Mouse (Mus musculus): ENCODE data around the gene Aldoc. TPM values are rescaled to one million over a fixed set of nuclear protein-coding genes. Genes with fewer than 3 reads are reported as not detected.

Aldoc gene
- total RNA-seq, 2 experiments from 2014 or later, result 733 to 876 TPM

DNA sequence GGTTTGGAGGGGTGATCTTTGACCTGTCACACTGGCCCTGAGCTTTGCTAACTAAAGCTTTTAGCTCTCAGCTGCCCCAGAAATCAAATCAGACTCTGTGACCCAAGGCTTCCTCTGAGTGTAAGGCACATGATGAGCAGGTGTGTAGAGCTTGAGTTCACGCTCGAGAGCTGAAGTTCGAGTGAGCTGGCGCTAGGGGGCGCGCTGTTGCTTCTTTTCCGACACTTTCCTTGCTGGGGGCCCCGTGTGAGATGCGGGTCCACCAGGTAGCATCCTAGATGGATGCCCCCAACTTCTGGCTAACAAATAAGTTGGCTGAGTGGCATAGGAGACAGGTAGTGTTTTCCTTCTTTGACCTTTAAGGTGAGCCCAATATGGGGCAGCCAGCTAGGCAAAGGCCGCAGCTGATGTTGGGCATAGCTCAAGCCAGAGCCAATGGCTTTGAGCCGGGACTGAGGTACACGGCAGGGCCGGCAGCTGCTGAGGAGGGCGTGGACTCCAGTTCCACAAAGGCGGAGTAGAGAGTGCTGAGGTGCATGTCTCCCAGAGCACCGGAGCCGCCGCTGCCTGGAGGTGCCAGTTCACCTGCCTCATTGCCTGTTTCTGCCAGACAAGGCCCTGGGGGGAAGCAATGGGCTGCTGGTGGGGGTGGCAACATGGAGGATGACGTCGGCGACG, 35.7 kb downstream of the Aldoc start:
- DNase-seq (ENCODE audit: low spot score in 2 of 2), result peak in 1 of 2 experiments; percentile 42

DNA sequence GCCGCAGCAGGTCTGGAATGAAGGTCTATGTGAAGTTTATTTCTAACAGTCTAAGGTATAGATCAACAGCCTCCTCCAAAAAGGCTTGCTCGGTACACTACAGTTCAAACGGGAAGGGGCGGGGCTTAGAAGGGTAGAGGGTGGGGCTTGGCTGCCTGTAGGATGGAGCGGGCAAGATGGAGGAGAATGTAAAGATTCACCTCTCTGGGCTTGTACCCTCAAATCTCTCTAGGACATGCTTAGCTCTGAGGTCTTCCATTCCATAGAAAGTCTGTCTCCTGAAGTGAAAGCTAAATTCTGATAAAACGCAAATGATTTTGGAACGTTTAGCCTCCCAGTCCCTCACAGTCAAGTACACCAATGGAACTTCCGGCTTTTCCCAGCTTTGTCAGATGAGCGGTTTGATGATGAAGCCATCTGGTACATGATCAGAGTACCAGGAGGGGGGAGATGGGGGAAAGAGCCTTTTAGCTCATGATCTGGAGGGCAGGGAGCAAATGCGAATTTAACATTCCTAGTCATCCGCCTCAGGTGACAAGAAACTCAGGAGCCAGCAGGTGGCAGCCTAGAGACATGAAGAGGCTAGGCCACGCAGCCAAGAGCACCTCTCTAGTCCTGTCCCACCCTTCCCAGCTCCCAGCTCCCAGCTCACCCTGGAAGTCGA, 37.5 kb downstream of the Aldoc start:
- DNase-seq (ENCODE audit: low spot score in 2 of 2), result peak; percentile 72 to 81

DNA sequence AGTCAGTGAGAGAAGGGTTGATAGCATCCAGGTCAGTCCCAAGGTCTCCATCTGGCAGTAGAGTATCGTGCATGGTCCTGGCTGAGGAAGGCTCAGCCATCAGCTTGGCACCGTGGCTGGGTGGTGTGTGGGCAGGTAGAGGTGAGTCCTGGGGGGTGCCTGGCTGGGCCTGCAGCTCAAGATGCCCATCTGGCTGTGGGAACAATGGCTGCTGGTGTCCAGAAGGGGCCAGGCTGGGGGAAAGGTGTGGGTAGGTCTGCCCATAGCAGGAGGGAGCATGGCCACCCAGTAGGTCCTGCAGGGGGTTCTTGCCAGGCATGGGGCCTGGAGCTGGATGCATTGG, 38.0 kb downstream of the Aldoc start:
- DNase-seq (ENCODE audit: low spot score in 2 of 2), result no peak

DNA sequence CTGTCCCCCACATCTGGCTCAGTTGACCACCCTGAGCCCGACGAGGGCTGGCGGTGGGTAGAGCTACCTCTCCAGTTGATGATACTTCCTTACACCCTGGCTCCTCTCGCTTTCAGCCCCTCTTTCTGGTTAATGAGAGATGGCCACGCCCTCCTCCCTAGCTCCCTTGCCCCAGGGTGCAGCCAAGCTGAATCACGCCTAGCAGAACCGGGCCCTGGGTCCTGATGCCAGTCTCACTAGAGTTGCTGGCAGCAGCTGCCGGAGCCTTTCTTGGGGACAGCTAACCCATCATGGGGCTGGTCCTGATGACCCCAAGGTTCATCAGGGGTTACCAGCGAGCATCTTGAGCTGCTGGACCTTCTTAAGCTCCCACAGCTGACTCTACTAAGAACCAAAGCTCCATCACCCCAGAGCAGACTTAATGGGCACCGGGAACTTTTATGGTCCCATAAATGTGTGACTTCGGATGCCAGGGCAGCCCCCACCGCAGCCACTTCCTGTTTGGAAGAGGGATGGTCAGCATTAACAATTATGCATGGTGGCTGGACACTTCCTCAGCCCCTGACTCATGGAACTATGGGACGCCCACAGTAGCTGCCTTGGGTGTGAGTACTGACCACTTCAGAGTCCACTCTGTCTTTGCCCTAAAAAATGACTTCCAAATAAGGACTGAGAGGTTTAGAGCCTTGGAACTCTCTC, 40.7 kb downstream of the Aldoc start:
- DNase-seq (ENCODE audit: low spot score in 2 of 2), result no peak

DNA sequence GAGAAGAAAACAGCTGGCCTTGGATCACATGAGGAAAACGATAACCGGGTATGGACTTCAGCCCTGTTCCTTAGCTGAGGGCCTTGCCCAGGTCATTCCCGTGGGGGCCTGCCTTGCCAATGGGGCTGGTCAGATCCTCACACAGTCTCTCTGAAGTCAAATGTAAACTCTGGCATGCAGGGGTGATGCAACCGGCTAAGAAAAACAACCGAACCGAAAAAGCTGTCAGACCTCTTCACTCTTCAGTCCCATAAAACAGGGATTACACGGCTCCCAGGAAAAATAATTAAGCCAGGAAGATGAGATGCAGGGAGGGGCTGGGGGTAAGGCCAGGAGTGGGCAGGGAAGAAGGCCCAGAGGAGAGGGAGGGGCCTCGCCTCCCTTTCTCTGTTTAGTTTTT, 41.3 kb downstream of the Aldoc start:
- no peak for DNase-seq (ENCODE audit: low spot score in 2 of 2)

DNA sequence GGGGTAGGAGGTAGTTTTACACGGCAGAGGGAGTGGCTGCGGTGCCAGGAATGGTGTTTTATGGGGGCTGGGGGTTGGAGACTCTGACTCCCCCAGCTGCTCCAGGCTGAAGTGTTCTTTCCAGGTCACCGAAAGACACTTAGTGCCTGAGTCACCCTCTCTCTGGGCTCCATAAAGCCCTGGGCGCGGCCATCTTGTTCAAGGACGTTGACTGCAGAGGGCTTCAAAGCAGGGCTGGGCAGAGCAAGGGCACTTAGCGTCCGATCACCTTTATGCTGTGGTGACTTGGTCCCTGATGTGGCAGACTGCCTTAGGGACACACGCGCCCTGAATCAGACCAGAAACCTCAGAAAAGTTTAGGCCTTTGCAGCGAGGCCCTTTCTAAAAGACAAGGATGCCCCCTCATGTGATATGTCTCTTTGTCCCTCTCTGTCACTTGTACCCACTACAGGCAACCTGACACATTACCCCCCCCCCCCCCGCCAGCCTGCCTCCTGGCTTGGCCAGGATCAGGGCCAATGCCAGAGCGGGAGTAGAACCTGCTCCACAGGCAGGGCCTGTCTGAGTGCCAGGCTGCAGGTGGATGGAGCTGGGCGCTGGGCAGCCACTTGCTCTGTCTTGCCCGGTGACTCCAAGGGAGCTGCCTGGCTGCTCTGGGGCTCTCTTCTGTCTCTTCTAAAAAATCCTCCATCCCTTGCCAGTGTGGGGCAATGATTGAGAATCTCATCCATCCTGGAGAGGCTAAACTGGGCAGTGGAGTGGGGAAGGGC, 44.9 kb downstream of the Aldoc start:
- no peak for DNase-seq (ENCODE audit: low spot score in 2 of 2)

DNA sequence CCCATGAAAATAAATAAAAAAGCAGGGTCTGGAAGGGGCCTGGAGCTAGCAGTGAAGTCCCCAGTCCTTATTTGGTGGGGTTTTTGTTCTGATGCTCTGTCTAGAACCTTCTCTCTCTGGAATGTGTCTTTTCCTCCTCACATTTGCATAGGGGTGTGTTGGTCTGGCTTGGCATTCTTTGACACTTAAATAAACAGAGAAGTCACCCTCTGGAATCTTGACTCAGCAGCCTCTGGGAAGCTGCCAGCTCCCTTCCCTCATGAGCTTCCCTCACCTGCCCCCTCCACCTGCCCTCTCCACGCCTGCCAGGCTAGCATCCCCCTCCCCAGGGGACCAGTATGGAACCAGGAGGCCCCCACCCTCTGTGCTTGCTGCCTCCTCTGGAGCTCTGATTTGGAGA, 47.6 kb downstream of the Aldoc start:
- DNase-seq (ENCODE audit: low spot score in 2 of 2), result no peak

DNA sequence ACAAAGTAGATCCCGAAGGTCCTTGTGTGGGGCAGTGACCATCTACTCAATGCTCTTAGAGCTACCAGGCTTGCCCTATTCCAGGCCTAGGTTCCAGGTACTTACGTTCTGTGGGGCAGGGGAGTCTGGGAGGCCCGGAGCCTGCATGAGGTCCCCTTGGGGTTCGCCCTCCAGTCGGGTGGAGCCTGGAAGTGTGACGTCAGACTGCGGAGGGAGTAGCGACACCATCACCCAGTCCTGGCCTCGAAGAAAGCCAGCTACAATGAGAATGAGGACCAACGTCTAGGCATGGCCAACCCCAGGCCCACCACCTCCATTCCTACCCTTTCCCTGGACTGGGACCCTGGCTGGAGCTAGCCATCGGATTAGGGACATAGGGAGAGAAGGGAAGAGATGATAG, 48.9 kb downstream of the Aldoc start:
- no peak for DNase-seq (ENCODE audit: low spot score in 2 of 2)

DNA sequence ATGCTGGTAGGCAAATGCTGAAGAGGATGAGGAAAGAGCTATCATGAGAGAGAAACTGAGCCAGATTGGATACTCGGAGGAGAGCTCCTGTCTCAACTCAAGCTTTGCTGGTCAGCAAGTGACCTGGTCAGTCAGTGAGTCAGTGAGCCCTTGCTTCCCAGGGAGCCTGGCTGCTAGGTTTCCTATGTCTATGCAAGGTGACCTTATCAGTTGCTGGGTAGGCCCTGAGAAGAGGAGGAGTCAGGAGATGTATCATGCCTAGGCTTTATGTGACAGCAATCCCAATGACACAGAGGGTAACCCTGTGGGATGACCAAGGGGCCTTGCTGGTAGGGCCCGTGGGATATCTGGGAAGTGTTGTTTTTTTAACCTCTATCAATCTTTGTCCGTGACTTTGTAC, 49.4 kb downstream of the Aldoc start:
- DNase-seq (ENCODE audit: low spot score in 2 of 2), result no peak

DNA sequence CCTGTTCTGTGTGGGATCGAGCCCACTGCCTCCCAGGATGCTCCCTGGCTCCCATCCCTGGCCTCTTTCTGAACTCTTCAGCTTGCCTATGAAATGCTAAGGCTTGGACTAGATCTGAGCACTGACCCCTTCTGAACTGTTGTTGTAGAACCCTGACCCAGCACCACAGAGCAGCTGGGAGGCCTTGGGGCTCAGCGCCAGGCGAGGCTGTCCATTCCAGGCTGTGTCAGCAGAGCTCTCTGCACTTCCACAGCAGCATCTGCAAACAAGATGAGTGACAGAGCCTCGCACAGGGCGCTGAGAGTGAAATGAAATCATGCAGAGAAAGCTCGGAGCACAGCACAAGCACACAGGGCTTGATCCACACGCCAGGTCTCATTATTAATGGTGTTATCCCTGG, 49.8 kb downstream of the Aldoc start:
- DNase-seq (ENCODE audit: low spot score in 2 of 2), result no peak

DNA sequence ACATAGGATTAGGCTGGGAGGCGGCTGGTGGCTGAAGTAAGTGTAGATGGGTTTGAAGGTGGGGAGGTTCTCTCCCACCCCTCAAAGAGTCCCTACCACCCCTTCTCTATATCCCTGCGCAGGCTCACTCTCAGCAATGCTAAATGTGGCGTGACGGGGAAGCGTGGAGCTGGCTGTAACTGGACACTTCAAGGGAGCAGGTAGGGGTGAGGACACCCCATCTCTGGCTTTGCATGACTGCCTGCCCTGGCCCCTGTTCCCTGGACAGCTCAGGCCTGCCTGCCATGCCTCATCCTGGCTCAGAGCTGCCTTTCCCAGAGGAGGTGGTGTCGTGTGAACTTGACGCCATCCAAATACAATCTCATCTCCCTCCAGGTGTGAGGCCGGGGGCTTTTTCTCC, 51.4 kb downstream of the Aldoc start:
- DNase-seq (ENCODE audit: low spot score in 2 of 2), result no peak

Other genes starting within 250 kb of the Aldoc start
- gene Eral1, start 242.6 kb upstream of the Aldoc start, total RNA-seq (2021), result 10 to 100 TPM; 18.4 to 19.0 TPM
- 10 to 100 TPM; 29.5 to 30.0 TPM for gene Fam222b, start 228.3 kb upstream of the Aldoc start, total RNA-seq (2021)
- gene Traf4, start 157.4 kb upstream of the Aldoc start, total RNA-seq (2021), result 1 to 10 TPM; 9.7 TPM
- 1 to 10 TPM; 3.2 to 3.5 TPM for gene Nek8, start 146.3 kb upstream of the Aldoc start, total RNA-seq (2021)
- gene Tlcd1, start 146.3 kb upstream of the Aldoc start, total RNA-seq (2021), result 10 to 100 TPM; 25.3 to 33.8 TPM
- 100 to 1,000 TPM; 729 to 741 TPM for gene Rpl23a, start 139.4 kb upstream of the Aldoc start, total RNA-seq (2021)
- gene Rab34, start 134.5 kb upstream of the Aldoc start, total RNA-seq (2021), result 10 to 100 TPM; 15.2 to 18.0 TPM
- gene Proca1, start 129.6 kb upstream of the Aldoc start, total RNA-seq (2021), result 1 to 10 TPM; 5.7 to 6.3 TPM
- 10 to 100 TPM; 65.2 to 68.1 TPM for gene Sdf2, start 77.2 kb upstream of the Aldoc start, total RNA-seq (2021)
- 10 to 100 TPM; 93.8 to 96.5 TPM for gene Supt6, start 77.0 kb upstream of the Aldoc start, total RNA-seq (2021)
- gene 2610507B11Rik, start 61.2 kb upstream of the Aldoc start, total RNA-seq (2021), result 100 to 1,000 TPM; 165 to 170 TPM
- 10 to 100 TPM; 18.3 to 20.0 TPM for gene BC030499, start 32.1 kb upstream of the Aldoc start, total RNA-seq (2021)
- gene Spag5, start 21.4 kb upstream of the Aldoc start, total RNA-seq (2021), result 10 to 100 TPM in 1 of 2 experiments, 1 to 10 TPM in 1; 9.8 to 11.3 TPM
- gene Pigs, start 5.4 kb downstream of the Aldoc start, total RNA-seq (2021), result 10 to 100 TPM; 58.4 to 61.2 TPM
- gene Unc119, start 20.5 kb downstream of the Aldoc start, total RNA-seq (2021), result 10 to 100 TPM; 32.5 to 35.5 TPM
- not detected for gene Foxn1, start 63.6 kb downstream of the Aldoc start, total RNA-seq (2021)
- not detected for gene Slc13a2, start 99.2 kb downstream of the Aldoc start, total RNA-seq (2021)
- 10 to 100 TPM; 10.5 to 13.8 TPM for gene Slc46a1, start 142.7 kb downstream of the Aldoc start, total RNA-seq (2021)
- gene Sarm1, start 174.8 kb downstream of the Aldoc start, total RNA-seq (2021), result 10 to 100 TPM; 31.3 to 32.5 TPM
- gene Vtn, start 176.1 kb downstream of the Aldoc start, total RNA-seq (2021), result 10 to 100 TPM; 75.1 to 84.9 TPM
- under 1 TPM; 0.49 to 0.93 TPM for gene Sebox, start 180.5 kb downstream of the Aldoc start, total RNA-seq (2021)
- 10 to 100 TPM; 44.2 to 45.6 TPM for gene Tmem199, start 189.2 kb downstream of the Aldoc start, total RNA-seq (2021)
- 100 to 1,000 TPM; 106 to 118 TPM for gene Poldip2, start 189.2 kb downstream of the Aldoc start, total RNA-seq (2021)
- gene Tnfaip1, start 213.4 kb downstream of the Aldoc start, total RNA-seq (2021), result 10 to 100 TPM; 35.3 to 36.7 TPM
- gene Ift20, start 213.4 kb downstream of the Aldoc start, total RNA-seq (2021), result 10 to 100 TPM; 81.6 to 85.9 TPM
- 10 to 100 TPM; 20.5 to 24.6 TPM for gene Tmem97, start 227.8 kb downstream of the Aldoc start, total RNA-seq (2021)